Mouse (Mus musculus) liver, adult 2 months (tissue): ENCODE data around the gene Epha3. TPM values are rescaled to one million over a fixed set of nuclear protein-coding genes. Genes with fewer than 3 reads are reported as not detected.

Experiments used
- DNase-seq: peaks from one replicate; pipeline ENCODE4 v3.0.0-alpha.2; 2011; ENCODE audit warnings: low read depth, low spot score; ENCODE audit errors: extremely low read depth
- H3K27ac ChIP-seq: fragments of 200-500 bp; replicated peaks from 2 replicates; pipeline ENCODE4 v1.5.1; 2012; ENCODE audit warnings: low read depth, mild to moderate bottlenecking, control low read depth, inconsistent platforms, low read length; ENCODE audit not compliant: insufficient read depth
- H3K27me3 ChIP-seq: fragments of 200-500 bp; 2 replicates; pipeline ENCODE4 v1.6.1; 2012; ENCODE audit warnings: mild to moderate bottlenecking, moderate library complexity, low read length, inconsistent platforms; ENCODE audit not compliant: control insufficient read depth, insufficient read depth
- H3K36me3 ChIP-seq: fragments of 200-500 bp; 2 replicates; pipeline ENCODE4 v1.6.1; 2012; ENCODE audit warnings: low read length, inconsistent platforms; ENCODE audit not compliant: control insufficient read depth, insufficient read depth
- H3K4me1 ChIP-seq: fragments of 200-500 bp; 2 replicates; pipeline ENCODE4 v1.6.1; 2011; ENCODE audit warnings: low read length; ENCODE audit not compliant: control insufficient read depth, insufficient read depth
- H3K4me3 ChIP-seq: fragments of 200-500 bp; 2 replicates; pipeline ENCODE4 v1.5.1; 2011; ENCODE audit warnings: low read depth, mild to moderate bottlenecking, control low read depth, low read length, moderate library complexity; ENCODE audit not compliant: insufficient read depth
- H3K79me2 ChIP-seq: fragments of 200-500 bp; 2 replicates; pipeline ENCODE4 v1.6.1; 2012; ENCODE audit warnings: inconsistent platforms, mild to moderate bottlenecking, low read length, moderate library complexity; ENCODE audit not compliant: control insufficient read depth, insufficient read depth
- H3K9ac ChIP-seq: fragments of 200-500 bp; 2 replicates; pipeline ENCODE4 v1.6.1; 2012; ENCODE audit warnings: low read depth, mild to moderate bottlenecking, control low read depth, inconsistent platforms, low read length
- CTCF ChIP-seq: fragments of 200-500 bp; IDR thresholded peaks from 2 replicates; pipeline ENCODE4 v1.5.1; 2011; ENCODE audit warnings: low read depth, low read length, control low read depth
- POLR2A ChIP-seq: fragments of 200-500 bp; IDR thresholded peaks from 2 replicates; pipeline ENCODE4 v1.6.1; 2011; ENCODE audit warnings: low read length, control low read depth; ENCODE audit not compliant: insufficient read depth; ENCODE audit errors: extremely low read depth
- WGBS: fragments of 180-500 bp; shearing (Covaris S2); methylation state at CpG from one replicate; pipeline ENCODE4 v1.1.7; 2018; 5-methylcytosine and 5-hydroxymethylcytosine counted together
- polyA plus RNA-seq: library from polyadenylated mRNA; depleted of rRNA; stranded (reverse); fragments of >200 nt; gene quantifications from 2 replicates; pipeline ENCODE4 v1.2.3, GENCODE M21; 2012
- total RNA-seq: library from RNA; depleted of rRNA; stranded (reverse); fragments of >200 nt; gene quantifications from 2 replicates; pipeline ENCODE4 v1.2.3, GENCODE M21; 2014

The Epha3 gene
- total and polyA plus RNA-seq, 2 experiments: 0.32 to 1.4 TPM

GRCm38 (mm10) chr16:63517636-63518035, 346.3 kb downstream of the Epha3 start:
- H3K4me1 ChIP-seq: no peaks in the 10 kb centered on the region
- H3K27ac ChIP-seq: no peak overlapping the region
- no peak for TF ChIP-seq POLR2A
- no peak for TF ChIP-seq CTCF
- WGBS: 79% methylated on average over 1 of the region's 1 CpGs
- H3K79me2 ChIP-seq: no peaks in the 10 kb centered on the region
- no peaks in the 10 kb centered on the region for H3K36me3 ChIP-seq
- no peak for DNase-seq
- H3K9ac ChIP-seq: no peak overlapping the region
- no peak overlapping the region for H3K4me3 ChIP-seq
- no peaks in the 10 kb centered on the region for H3K27me3 ChIP-seq

- Histone ChIP-seq H3K27ac (no peak overlapping the region), H3K27me3 (no peaks in the 10 kb centered on the region), H3K79me2 (no peaks in the 10 kb centered on the region), H3K4me3 (no peak overlapping the region), H3K9ac (no peak overlapping the region), H3K36me3 (no peaks in the 10 kb centered on the region), H3K4me1 (no peaks in the 10 kb centered on the region)
- no peak for TF ChIP-seq CTCF
- TF ChIP-seq POLR2A: no peak
- DNase-seq: no peak
- 74% methylated on average over 2 of the region's 2 CpGs for WGBS
Observed at GRCm38 (mm10) chr16:63510069-63510468, 353.9 kb downstream of the Epha3 start.

- Histone ChIP-seq H3K27ac (no peak overlapping the region), H3K36me3 (no peaks in the 10 kb centered on the region), H3K79me2 (no peaks in the 10 kb centered on the region), H3K4me1 (no peaks in the 10 kb centered on the region), H3K27me3 (no peaks in the 10 kb centered on the region), H3K9ac (no peak overlapping the region), H3K4me3 (no peak overlapping the region)
- 77% methylated on average over 2 of the region's 2 CpGs for WGBS
- no peak for TF ChIP-seq CTCF
- TF ChIP-seq POLR2A: no peak
- no peak for DNase-seq
Observed at GRCm38 (mm10) chr16:63506437-63506836, 357.5 kb downstream of the Epha3 start.

- no peak overlapping the region for H3K4me3 ChIP-seq
- no peaks in the 10 kb centered on the region for H3K4me1 ChIP-seq
- WGBS: 78% methylated on average over 6 of the region's 6 CpGs
- no peak overlapping the region for H3K9ac ChIP-seq
- no peaks in the 10 kb centered on the region for H3K27me3 ChIP-seq
- H3K79me2 ChIP-seq: no peaks in the 10 kb centered on the region
- no peak for TF ChIP-seq CTCF
- TF ChIP-seq POLR2A: no peak
- no peak overlapping the region for H3K27ac ChIP-seq
- no peak for DNase-seq
- no peaks in the 10 kb centered on the region for H3K36me3 ChIP-seq
Observed at GRCm38 (mm10) chr16:63501456-63501855, 362.5 kb downstream of the Epha3 start.

- WGBS: 88% methylated on average over 4 of the region's 4 CpGs
- no peaks in the 10 kb centered on the region for H3K27me3 ChIP-seq
- TF ChIP-seq POLR2A (no peak), CTCF (no peak)
- H3K36me3 ChIP-seq: no peaks in the 10 kb centered on the region
- no peak overlapping the region for H3K4me3 ChIP-seq
- H3K27ac ChIP-seq: no peak overlapping the region
- H3K79me2 ChIP-seq: no peaks in the 10 kb centered on the region
- H3K4me1 ChIP-seq: no peaks in the 10 kb centered on the region
- no peak for DNase-seq
- no peak overlapping the region for H3K9ac ChIP-seq
Observed at GRCm38 (mm10) chr16:63500975-63501393, 363.0 kb downstream of the Epha3 start.
